Mouse (Mus musculus) CD4-positive, CD25-positive, alpha-beta regulatory T cell, adult 2 months (primary cell): ENCODE data around the gene Rbmx2.
A peak's percentile ranks its signal among the peaks of the same experiment; 100 is the strongest.

Experiments used
- DNase-seq: peaks from one replicate; pipeline ENCODE4 v3.0.0-alpha.2; 2012; ENCODE audit warnings: low read depth, low spot score

The Rbmx2 gene

DNA sequence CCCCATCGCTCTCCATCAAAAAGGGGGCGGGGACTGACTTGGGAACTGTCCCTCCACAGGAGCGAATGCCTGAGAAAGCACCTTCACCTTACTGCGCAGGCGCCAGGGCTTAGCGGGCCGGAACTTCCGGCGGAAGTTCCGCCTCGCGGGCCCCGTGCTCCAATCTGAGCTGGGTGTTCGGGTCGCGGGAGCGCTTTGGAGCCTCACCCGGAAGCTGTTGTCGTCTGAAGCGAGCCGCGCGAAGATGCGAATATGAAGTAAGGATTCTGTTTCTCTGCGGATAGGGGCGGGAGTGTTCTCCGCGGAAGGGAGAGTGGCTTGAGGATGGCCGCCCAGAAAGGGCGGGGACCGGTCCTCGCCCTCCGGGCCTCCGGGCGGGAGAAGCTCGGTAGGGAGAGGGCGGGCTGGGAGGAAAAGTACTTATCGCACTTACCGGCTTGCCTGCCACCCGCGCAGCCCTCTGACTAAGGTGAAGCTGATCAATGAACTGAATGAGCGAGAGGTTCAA is at the start of gene Rbmx2:
TSS of gene Rbmx2 (plus strand) at position 141 of the 508 bp plus-strand sequence.
- DNase-seq, result peak; percentile 94

DNA sequence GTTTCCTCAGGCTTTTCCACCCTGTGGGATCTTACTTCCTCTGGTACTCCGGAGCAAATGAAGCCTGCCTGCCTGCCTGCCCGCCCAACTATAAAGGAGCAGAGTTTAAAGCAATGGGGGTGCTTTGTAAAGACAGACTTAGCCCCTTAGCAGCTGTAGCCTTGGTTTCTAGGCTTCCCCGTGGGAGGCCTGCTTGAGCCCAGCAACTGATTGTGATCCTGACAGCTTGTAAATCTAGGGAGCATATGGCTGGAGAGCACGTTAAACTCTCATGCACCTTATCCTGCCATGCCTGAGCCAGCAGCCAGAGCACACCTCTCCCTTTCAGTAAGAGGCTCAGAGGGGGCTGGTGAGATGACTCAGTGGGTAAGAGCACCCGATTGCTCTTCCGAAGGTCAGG is 28.0 kb upstream of the Rbmx2 start:
- DNase-seq, result no peak

DNA sequence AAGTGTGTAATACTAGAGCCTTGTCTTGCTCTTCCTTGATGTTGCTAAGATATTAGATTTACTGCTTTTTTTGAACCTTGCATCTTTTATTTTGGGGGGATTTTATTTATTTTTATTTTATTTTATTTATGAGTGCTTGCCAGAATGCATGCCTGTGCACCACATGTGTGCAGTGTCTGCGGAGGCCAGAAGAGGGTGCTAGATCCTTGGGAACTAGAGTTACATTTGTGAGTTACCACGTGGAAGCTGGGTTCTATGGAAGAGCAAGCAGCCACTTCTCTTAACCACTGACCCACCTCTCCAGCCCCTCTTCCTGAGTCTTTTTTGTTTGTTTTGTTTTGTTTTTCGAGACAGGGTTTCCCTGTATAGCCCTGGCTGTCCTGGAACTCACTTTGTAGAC is 25.2 kb upstream of the Rbmx2 start:
- peak; percentile 1 for DNase-seq

DNA sequence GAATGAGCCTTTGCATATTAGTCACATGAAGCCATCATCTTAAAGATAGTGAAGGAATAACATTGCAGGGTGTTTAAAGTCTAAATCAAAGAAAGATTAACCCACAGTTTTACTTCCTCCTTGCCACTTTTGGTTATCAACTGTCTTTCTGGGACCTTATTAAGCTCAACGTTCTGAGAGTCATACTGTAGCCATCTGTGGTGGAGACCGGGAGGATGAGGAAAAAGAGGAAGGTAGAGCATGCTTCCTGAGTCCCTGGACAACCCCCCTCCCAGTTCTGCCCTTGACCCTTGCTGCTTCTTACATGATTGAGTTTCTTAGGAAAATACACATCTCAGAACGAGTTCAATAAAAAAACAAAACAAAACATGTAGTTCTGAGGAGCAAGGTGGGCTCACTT is 23.1 kb upstream of the Rbmx2 start:
- no peak for DNase-seq

DNA sequence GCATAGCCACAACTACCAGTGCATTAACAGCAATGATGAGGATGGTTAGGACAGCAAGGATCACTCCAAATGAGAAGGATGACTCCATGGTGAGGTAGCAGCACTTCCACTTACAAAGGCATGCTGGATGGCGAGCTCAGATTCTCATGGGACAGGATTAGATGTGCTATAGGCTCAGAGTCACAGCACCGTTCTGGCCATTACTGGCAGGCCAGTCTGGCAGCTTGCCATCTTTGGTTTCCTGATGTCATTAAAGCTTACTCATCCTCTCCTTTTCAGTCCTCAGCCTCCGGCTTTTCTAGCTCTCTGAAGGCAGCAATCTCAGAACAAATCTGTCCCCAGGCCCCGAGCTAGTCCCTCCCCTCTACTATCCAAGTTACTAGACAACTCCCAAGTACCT is 20.6 kb upstream of the Rbmx2 start, which contains the start of gene Gpr119:
TSS of gene Gpr119 (minus strand) at position 308 of the 400 bp plus-strand sequence.
- no peak for DNase-seq

DNA sequence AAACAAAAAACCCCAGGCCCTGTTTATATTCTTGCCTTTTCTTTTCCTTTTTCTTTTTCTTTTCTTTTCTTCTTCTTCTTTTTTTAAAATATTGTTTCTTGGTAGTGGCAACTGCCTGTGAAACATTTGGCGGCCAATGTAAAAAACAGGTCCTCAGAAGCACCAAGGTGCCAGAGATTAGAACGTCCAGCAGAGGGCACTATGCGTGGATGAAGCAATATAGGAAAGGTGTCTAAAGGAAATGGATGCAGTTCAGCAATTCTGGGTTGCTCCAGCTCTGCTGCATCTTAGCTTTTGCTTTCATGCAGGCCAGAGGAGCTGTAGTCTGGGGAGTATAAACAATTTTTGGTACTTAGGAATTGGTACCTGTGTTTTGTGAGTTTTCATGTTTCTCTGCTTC is 11.4 kb upstream of the Rbmx2 start:
- peak; percentile 72 for DNase-seq

DNA sequence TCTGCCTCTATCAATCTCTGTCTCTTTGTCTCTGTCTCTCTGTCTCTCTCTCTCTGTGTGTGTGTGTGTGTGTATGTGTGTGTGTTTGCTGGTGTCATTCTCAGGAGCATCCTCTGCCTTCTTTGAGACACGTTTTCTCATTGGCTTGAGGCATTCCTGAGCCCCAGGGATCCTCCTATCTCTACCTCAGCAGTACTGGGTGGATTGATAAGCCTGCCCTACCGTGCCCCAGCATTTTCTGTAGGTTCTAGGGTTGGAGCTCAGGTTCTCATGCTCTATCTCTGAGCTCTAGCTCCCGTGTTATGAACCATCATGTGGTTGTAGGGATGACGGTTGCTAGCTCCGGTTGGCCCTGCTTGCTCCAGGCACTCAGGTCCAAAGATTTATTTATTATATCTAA is 10.9 kb upstream of the Rbmx2 start:
- no peak for DNase-seq

DNA sequence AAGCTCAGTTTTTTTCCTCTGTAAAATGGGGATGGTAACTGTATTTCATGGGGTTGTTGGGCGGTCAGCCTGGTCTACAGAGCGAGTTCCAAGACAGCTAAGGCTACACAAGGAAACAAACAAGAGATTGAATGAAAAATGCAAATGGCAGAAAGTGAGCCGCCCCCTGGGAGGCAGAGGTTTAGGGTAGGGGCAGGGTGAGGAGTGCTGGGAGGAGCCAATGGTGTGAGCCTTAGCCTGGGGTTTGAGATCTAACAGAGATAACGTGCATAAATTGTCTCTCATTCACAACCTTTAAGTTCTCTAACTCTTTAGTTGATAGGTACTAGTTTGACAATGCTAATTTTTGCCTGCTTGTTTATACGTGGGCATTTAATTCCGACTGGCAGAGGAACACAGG is 344 bp upstream of the Rbmx2 start:
- DNase-seq, result no peak

DNA sequence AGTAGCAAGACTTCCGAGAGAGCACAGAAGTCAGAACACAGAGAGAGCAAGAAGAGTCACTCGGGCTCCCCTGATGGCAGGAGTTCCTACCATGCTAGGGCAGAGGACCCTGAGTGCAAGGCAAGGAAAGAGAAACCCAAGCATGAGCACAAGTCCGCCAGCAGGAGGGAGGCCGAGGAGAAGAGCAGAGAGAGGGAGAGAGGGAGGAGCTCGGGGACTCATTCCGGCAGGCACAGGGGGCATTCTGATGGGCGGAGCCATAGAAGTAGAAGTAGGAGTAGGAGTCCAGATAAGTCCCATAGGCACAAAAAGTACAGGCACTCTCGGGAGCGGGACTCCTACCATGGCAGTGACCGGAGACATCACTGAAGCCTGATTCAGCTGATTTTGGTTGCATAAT is 14.9 kb downstream of the Rbmx2 start:
- no peak for DNase-seq

DNA sequence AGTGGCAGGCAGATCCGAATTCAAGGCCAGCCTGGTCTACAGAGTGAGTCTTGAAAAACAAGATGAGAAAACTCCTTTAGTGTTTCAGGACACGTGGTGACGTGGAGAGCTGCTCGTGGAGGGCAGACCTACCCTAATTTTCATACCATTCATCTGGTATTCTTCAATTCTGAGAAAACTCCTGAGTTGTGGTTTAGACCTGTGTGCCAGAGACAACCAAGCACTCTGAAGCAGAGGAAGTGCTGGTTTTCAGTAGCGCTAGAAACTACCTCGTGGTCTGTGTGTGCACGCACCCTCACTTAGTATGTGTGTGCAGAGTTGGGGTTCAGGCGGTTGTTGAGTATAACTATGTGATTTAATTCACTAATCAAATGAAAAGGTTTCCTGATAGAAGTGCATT is 18.0 kb downstream of the Rbmx2 start:
- DNase-seq, result peak; percentile 18

DNA sequence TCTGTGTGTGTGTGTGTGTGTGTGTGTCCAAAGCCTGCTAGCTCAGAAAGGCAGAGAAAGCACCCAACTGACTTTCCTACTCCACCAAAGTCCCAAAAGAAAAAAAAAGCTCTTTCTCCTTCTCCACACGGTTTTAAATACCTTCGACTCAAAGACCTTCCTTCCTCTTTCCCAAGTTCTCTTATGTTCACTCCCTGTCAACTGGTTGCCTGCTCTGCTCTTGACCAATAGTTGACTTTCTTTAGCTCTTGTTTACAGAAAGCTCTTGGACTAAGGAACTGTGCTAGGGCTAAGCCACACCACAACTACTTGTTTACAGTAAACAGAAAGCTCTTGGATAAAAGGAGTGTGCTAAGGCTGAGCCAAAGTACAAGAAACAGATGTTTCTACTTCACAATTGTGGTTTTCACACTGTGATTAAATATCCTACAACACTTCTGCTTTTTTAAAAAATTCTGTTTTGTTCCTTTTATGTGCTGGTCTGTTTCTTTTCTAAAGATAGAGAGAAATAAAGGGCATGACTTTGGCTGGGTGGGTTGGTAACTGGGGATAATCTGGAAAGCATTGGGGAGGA is 60.0 kb downstream of the Rbmx2 start:
- no peak for DNase-seq
